Mouse (Mus musculus): Measurements from ENCODE around the gene Aamp.

DNA sequence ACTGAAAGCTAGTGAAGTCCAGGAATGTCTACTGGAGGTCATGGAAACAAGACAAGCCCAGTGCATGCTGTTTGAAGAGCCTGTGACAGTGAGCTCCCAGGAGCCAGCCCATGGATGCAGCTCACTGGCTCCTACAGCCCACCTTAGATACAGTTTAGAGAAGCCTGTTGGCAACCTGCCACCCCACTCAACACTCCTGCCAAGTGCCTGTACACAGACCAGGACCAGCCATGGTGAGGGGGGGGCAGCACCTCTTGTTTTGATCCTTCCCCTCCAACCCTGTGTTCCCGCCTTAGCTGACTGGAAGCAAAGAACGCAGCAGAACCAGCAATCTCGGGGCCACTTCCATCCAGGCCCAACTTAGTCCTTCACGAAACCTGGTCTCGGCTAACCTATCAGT lies 5.6 kb upstream of the Aamp start:
- no peak for TF ChIP-seq POLR2A (IDR thresholded peaks at IDR 0.05; ENCODE audit: low read depth, low read length)
- no peak for TF ChIP-seq CTCF (IDR thresholded peaks at IDR 0.05; ENCODE audit: extremely low read depth, insufficient read depth, insufficient read length, insufficient replicate concordance)
